Mouse (Mus musculus) lung, postnatal 0 days (tissue): ENCODE measurements at regions not wholly inside any gene's neighbourhood (a gene's known extent, or its start where the extent isn't known, plus 50 kb on each side); places are given as distances from the start of the nearest gene placed in this dataset.
A peak's percentile ranks its signal among the peaks of the same experiment; 100 is the strongest.

Source experiments
- ATAC-seq: fragments of 200-750 bp; cut with Nextera tagmentation; 2 replicates; pipeline ENCODE4 v1.8.0; 2017; ENCODE audit warnings: moderate library complexity
- DNase-seq: peaks from one replicate; pipeline ENCODE4 v3.0.0-alpha.2; 2016; ENCODE audit warnings: low spot score
- H3K27ac ChIP-seq: fragments of 300-500 bp; sonication (generic); 2 replicates; pipeline ENCODE4 v1.5.1; 2014; ENCODE audit warnings: antibody characterized with exemption, mild to moderate bottlenecking, low read length, mixed read lengths
- H3K27me3 ChIP-seq: fragments of 300-500 bp; sonication (generic); replicated peaks from 2 replicates; pipeline ENCODE4 v1.6.1; 2014; ENCODE audit warnings: low read length, mixed read lengths; ENCODE audit not compliant: insufficient read depth
- H3K36me3 ChIP-seq: fragments of 300-500 bp; sonication (generic); 2 replicates; pipeline ENCODE4 v1.6.1; 2014; ENCODE audit warnings: low read length, mixed read lengths; ENCODE audit not compliant: insufficient read depth
- H3K4me1 ChIP-seq: fragments of 300-500 bp; sonication (generic); 2 replicates; pipeline ENCODE4 v1.6.1; 2014; ENCODE audit warnings: antibody characterized with exemption, low read depth, low read length, mixed read lengths; ENCODE audit not compliant: insufficient read depth
- H3K4me2 ChIP-seq: fragments of 300-500 bp; sonication (generic); replicated peaks from 2 replicates; pipeline ENCODE4 v1.6.1; 2014; ENCODE audit warnings: low read depth, mild to moderate bottlenecking, low read length, moderate library complexity, mixed read lengths
- H3K4me3 ChIP-seq: fragments of 300-500 bp; sonication (generic); 2 replicates; pipeline ENCODE4 v1.5.1; 2014; ENCODE audit warnings: low read depth, low read length
- H3K9ac ChIP-seq: fragments of 300-500 bp; sonication (generic); replicated peaks from 2 replicates; pipeline ENCODE4 v1.6.1; 2014; ENCODE audit warnings: low read depth, mild to moderate bottlenecking
- H3K9me3 ChIP-seq: fragments of 300-500 bp; sonication (generic); 2 replicates; pipeline ENCODE4 v1.6.1; 2016; ENCODE audit warnings: low read length, mixed read lengths
- CTCF ChIP-seq: IDR thresholded peaks from 2 replicates; pipeline ENCODE4 v1.5.1; 2016; ENCODE audit warnings: antibody characterized with exemption, mild to moderate bottlenecking
- EP300 ChIP-seq: IDR thresholded peaks from 2 replicates; pipeline ENCODE4 v1.6.1; 2016; ENCODE audit warnings: antibody characterized with exemption, mild to moderate bottlenecking, control low read depth
- WGBS: fragments of 180-500 bp; shearing (Covaris S2); extraction: QIAGEN DNeasy Blood & Tissue Kit; methylation state at CpG from one replicate; pipeline ENCODE4 v1.1.7; 2014; 5-methylcytosine and 5-hydroxymethylcytosine counted together

DNA sequence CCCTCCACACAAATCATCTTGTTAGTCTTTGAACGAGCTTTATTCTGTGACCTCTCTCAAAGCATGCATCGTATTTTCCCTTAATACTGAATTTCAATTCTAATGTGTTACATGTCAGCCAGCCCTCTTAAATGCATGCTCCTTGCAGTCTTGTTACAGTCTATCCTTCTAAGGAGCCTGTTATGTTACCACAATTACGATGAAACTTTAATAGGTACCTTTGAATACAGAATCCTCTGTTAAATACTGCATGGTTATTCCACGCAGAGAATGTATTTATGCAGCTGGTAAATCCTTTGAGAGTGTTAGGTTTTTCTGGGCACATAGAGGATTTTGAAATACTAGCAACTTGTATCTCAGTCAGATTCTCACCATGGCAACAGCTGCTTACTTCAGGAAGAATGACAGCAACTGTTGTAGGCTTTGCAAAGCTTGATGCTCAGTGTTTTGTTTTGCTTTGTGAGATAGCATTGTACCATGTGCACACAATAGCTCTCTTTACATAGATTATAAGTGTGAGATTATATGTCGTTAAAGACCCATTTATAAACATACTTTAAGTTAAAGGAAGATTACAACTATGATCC is 532.9 kb upstream of the Negr1 start:
- H3K36me3 ChIP-seq, result no peaks in the 10 kb centered on the region
- no peak overlapping the region for H3K27ac ChIP-seq
- H3K9ac ChIP-seq, result no peak overlapping the region
- TF ChIP-seq CTCF (no peak), EP300 (no peak)
- ATAC-seq (no peak), DNase-seq (no peak)
- no peak overlapping the region for H3K4me3 ChIP-seq
- no peaks in the 10 kb centered on the region for H3K4me1 ChIP-seq
- WGBS, result 79% methylated on average over 5 of the region's 5 CpGs
- H3K9me3 ChIP-seq, result no peaks in the 10 kb centered on the region
- H3K4me2 ChIP-seq, result no peak overlapping the region
- H3K27me3 ChIP-seq, result no peaks in the 10 kb centered on the region

- WGBS, result 78% methylated on average over 4 of the region's 4 CpGs
- ATAC-seq (no peak), DNase-seq (no peak)
- H3K36me3 ChIP-seq, result no peaks in the 10 kb centered on the region
- no peaks in the 10 kb centered on the region for H3K27me3 ChIP-seq
- H3K27ac ChIP-seq, result no peak overlapping the region
- H3K9ac ChIP-seq, result no peak overlapping the region
- TF ChIP-seq CTCF (no peak), EP300 (no peak)
- no peak overlapping the region for H3K4me3 ChIP-seq
- no peak overlapping the region for H3K4me2 ChIP-seq
- no peaks in the 10 kb centered on the region for H3K4me1 ChIP-seq
- no peaks in the 10 kb centered on the region for H3K9me3 ChIP-seq
Measured at GRCm38 (mm10) chr3:156070257-156070656, 491.3 kb upstream of the Negr1 start.

- Histone ChIP-seq H3K4me2 (no peak overlapping the region), H3K9ac (no peak overlapping the region), H3K36me3 (no peaks in the 10 kb centered on the region), H3K9me3 (no peaks in the 10 kb centered on the region), H3K4me3 (no peak overlapping the region), H3K27ac (no peak overlapping the region), H3K27me3 (no peaks in the 10 kb centered on the region), H3K4me1 (no peaks in the 10 kb centered on the region)
- TF ChIP-seq EP300, result no peak
- peak; percentile 40 for TF ChIP-seq CTCF
- DNase-seq (no peak), ATAC-seq (no peak)
Measured at GRCm38 (mm10) chr3:156082268-156082667, 479.3 kb upstream of the Negr1 start.

DNA sequence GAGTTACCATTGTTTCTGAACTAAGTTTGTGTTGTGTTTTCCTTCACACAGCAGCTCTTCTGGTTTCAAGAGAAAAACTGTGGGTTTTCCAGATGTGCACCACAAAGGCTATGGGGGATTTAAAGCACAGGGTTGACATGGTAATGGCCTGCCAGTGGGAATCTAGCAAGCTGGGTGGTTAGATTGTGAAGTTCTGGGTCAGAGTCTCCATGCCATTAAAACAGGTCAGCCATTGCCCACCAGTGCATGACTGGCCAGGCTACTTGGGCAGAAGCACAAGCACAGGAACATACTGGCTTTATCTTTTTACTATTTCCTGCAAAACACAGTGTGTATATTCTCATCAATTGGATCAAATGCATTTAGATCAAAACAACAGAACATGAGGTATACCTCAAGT is 467.9 kb upstream of the Negr1 start:
- Histone ChIP-seq H3K4me2 (no peak overlapping the region), H3K4me1 (no peaks in the 10 kb centered on the region), H3K4me3 (no peak overlapping the region), H3K27ac (no peak overlapping the region), H3K36me3 (no peaks in the 10 kb centered on the region), H3K9ac (no peak overlapping the region), H3K27me3 (no peaks in the 10 kb centered on the region), H3K9me3 (no peaks in the 10 kb centered on the region)
- DNase-seq, result no peak
- TF ChIP-seq CTCF, result no peak
- no peak for TF ChIP-seq EP300
- no peak for ATAC-seq

GRCm38 (mm10) chr3:156094990-156095389 is 466.6 kb upstream of the Negr1 start:
- DNase-seq (no peak), ATAC-seq (no peak)
- no peak for TF ChIP-seq EP300
- TF ChIP-seq CTCF, result no peak
- 76% methylated on average over 3 of the region's 3 CpGs for WGBS
- no peaks in the 10 kb centered on the region for H3K9me3 ChIP-seq
- no peaks in the 10 kb centered on the region for H3K4me1 ChIP-seq
- no peak overlapping the region for H3K9ac ChIP-seq
- no peak overlapping the region for H3K4me3 ChIP-seq
- H3K4me2 ChIP-seq, result no peak overlapping the region
- no peaks in the 10 kb centered on the region for H3K36me3 ChIP-seq
- H3K27ac ChIP-seq, result no peak overlapping the region
- H3K27me3 ChIP-seq, result no peaks in the 10 kb centered on the region

GRCm38 (mm10) chr3:156105788-156106187 is 455.8 kb upstream of the Negr1 start:
- WGBS, result 60% methylated on average over 1 of the region's 1 CpGs
- Histone ChIP-seq H3K4me2 (no peak overlapping the region), H3K27me3 (no peaks in the 10 kb centered on the region), H3K9me3 (no peaks in the 10 kb centered on the region), H3K27ac (no peak overlapping the region), H3K9ac (no peak overlapping the region), H3K4me3 (no peak overlapping the region), H3K36me3 (no peaks in the 10 kb centered on the region), H3K4me1 (no peaks in the 10 kb centered on the region)
- peak; percentile 31 for DNase-seq
- peak; percentile 46; the same call in 1 of the 2 replicates for ATAC-seq
- TF ChIP-seq EP300 (peak; percentile 57), CTCF (no peak)

DNA sequence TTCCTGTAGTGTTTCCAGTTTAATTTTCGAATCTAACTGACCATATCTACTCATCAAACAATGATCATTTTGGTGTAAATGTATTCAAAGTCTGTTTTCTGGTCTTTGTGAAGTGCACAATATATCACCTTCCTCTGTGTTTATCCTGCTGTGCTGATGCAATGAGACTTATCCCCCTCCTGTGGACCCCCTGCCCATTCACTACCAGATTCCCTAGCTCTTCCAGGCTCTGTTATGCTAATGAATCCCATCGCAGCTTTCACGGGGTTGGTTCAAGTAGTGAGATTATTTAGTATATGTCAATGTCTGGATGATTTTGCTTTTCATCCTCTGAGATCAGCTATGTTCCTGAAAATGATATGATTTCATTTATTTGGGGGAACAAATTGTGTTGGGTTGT is 441.3 kb upstream of the Negr1 start:
- ATAC-seq (no peak), DNase-seq (no peak)
- 37% methylated on average over 3 of the region's 3 CpGs for WGBS
- Histone ChIP-seq H3K9me3 (no peaks in the 10 kb centered on the region), H3K4me1 (no peaks in the 10 kb centered on the region), H3K4me2 (no peak overlapping the region), H3K36me3 (no peaks in the 10 kb centered on the region), H3K27ac (no peak overlapping the region), H3K9ac (no peak overlapping the region), H3K4me3 (no peak overlapping the region), H3K27me3 (no peaks in the 10 kb centered on the region)
- TF ChIP-seq CTCF, result no peak
- no peak for TF ChIP-seq EP300
